Mouse (Mus musculus) neural tube, embryonic 10.5 days (tissue): ENCODE measurements around the gene Cdk6.
A peak's percentile ranks its signal among the peaks of the same experiment; 100 is the strongest.
"Not testable (repeated sequence)": the region's sequence is repeated elsewhere in the genome, so short reads cannot be mapped to it uniquely, and the experiment has no call there.

Source experiments
- DNase-seq: peaks from one replicate; pipeline ENCODE4 v3.0.0-alpha.2; 2017; ENCODE audit warnings: low spot score; ENCODE audit errors: extremely low spot score

The Cdk6 gene

GRCm38 (mm10) chr5:3508480-3509381 lies 167.4 kb downstream of the Cdk6 start:
- no peak for DNase-seq

GRCm38 (mm10) chr5:3509503-3509902 lies 168.2 kb downstream of the Cdk6 start:
- no peak for DNase-seq

- DNase-seq = no peak
Measured at GRCm38 (mm10) chr5:3511097-3511795, 170.0 kb downstream of the Cdk6 start.

DNA sequence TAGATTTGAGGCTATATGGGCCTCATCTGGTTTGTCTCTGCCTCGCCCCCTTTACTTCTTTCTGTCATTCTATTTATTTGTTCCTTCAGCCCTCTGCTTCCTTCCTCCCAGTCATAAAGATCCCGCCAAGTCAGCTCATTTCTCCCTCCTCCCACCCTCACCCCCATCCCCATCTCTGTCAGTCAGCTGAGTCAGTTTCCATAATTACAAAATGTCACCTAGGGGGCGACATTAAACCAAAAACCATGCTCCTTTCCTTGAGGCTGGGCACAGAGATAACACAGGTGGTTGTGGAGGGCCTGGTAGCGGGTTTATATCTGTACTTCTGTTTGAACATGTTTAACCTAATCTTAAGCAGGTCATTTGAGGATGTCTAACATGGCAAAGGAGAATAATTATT lies 171.3 kb downstream of the Cdk6 start:
- DNase-seq = no peak

DNA sequence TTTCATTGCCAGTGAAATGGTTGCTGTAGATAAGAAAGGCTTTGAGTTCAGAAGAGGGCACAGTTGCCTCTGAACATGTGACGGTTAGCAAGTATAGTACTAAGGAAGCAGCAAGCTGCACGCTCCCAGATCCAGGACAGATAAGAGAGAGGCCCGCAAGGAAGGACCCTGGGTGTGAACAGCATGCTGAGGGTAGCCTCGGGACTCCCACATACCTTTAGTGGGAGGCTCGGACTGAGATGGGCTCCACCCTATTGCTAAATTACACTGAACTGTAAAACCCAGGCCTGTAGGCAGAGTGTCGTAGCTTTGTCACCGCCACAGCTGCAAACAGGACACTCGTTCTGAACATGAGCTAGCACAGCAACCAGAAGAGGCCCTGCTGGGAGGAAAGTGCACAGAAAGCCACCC lies 173.6 kb downstream of the Cdk6 start:
- DNase-seq = no peak

DNA sequence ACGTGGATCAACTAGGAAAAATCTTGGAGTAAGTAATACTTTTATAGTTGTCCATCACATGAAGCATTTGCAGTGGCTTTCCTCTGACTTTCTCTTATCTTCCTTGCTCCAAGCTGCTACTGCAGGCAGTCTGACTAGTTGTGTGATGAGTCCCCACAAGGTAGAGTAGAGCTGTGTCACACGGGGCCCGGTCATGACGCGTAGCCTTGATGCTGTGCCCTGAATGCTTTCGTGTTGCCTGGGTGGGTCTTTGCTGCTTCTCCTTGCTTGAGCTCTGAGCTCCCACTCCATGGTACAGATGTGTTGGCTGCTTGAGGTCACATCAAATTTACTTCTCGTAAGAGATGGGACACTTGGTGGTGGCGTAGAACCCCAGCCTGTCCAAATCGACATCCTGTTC lies 174.2 kb downstream of the Cdk6 start:
- DNase-seq = no peak

- no peak for DNase-seq
Measured at GRCm38 (mm10) chr5:3516481-3517075, 175.3 kb downstream of the Cdk6 start.

- no peak for DNase-seq
Measured at GRCm38 (mm10) chr5:3520493-3521359, 179.4 kb downstream of the Cdk6 start.

- DNase-seq = no peak
Measured at GRCm38 (mm10) chr5:3521741-3522140, 180.5 kb downstream of the Cdk6 start.

DNA sequence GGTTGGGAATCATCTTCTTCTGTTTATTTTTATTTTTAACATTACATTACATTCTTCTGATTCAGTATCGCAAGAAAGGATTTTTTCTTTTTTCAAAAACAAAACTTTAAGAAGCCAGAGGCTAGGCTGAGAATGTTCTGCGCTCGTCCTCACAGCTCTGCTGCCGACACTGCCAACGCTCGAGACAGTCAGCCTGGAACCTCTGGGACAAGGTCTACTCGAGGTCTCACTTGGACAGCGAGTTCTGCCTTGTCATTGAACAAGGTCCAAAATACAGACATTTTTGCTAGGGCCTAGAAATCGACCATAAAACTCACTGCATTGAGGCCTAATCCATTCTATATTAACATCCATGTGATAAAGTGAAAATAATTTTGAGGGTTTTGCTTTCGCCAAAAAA lies 181.5 kb downstream of the Cdk6 start:
- no peak for DNase-seq

GRCm38 (mm10) chr5:3527041-3527691 lies 185.9 kb downstream of the Cdk6 start:
- peak; percentile 34 for DNase-seq

DNA sequence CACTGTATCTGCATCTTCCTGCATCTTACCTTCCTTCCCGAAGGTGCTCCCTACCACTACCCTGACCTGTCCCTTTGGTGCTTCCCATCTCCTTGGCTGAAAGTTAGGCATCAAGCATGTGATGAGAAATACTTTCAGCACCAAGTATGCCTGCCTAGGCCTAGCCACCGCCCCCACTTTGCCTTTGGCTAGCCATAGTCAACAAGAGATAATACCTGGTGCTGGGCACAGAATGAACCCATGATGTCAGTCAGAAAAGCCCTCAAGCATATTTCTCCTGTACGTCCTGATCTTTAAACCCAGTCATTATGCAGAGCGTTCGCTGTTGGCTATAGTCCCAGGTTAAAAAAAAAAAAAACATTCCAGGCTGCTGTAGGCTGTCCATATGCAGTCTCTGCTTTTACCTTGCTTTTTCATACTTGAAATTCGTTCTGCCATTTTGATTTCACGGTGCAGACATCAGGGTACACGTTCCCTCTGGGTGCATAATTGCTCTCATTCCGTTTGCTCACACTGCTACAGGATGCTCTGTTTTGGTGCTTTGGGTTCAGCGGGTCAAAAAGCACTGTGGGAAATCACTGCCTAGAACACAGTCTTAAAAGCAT lies 188.4 kb downstream of the Cdk6 start:
- DNase-seq = no peak

GRCm38 (mm10) chr5:3532048-3532447 lies 190.8 kb downstream of the Cdk6 start:
- not testable (repeated sequence) for DNase-seq

- no peak for DNase-seq
Measured at GRCm38 (mm10) chr5:3536592-3537212, 195.4 kb downstream of the Cdk6 start.

DNA sequence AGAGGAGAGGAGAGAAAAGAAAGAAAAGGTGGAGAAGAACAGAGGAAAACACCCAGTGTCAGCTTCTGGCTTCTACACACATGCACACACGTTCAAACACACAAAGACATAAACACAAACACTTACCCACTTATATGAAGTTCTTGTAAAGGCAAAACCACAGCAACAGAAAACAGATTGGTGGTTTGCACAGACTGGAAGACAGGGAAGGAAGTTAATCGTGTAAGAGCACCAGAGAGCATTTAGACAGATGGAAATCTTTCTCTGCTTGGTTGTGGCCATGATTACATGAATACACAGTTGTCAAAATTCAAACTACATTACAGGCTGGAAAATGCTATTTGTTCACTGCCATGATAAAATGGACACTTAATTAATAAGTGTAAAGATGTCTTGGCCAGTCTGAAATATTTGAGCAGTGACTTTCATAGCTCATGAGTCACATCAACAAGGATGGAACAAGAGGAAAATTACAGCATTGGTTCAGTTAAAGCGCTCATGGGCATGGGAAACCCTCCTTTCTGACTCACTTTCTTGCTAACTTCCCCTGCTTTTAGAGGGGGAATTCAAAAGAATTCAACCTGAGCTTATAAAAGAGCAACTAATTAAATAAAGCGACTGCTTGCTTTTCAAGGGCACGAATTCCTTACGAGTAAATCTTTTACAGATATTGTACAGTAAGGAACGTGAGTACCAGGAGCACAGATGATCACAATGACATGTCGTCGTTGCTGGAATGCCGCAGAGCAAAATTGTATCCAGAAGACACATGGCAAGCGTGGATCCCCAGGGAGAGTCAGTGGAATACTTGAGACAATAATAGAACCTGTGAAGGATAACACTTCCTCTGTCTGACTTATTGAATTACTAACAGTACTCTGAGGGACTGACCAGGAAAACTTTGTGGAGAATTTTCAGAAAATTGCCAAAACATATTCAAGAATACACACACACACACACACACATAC lies 197.5 kb downstream of the Cdk6 start:
- no peak for DNase-seq

DNA sequence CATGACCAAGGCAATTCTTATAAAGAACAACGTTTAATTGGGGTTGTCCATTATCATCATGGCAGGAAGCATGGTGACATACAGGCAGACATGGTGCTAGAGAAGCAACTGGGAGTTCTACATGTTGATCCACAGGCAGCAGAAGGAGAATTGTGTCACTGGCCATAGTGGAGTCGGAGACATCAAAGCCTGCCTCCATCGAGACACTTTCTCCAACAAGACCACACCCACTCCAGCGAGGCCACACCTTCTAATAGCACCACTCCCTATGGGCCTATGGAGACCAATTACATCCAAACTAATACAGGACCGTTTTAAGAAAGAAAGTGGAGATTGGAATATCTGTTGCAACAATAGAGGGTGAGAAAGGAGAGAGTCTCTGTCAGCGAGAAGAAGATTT lies 200.6 kb downstream of the Cdk6 start:
- DNase-seq = no peak

DNA sequence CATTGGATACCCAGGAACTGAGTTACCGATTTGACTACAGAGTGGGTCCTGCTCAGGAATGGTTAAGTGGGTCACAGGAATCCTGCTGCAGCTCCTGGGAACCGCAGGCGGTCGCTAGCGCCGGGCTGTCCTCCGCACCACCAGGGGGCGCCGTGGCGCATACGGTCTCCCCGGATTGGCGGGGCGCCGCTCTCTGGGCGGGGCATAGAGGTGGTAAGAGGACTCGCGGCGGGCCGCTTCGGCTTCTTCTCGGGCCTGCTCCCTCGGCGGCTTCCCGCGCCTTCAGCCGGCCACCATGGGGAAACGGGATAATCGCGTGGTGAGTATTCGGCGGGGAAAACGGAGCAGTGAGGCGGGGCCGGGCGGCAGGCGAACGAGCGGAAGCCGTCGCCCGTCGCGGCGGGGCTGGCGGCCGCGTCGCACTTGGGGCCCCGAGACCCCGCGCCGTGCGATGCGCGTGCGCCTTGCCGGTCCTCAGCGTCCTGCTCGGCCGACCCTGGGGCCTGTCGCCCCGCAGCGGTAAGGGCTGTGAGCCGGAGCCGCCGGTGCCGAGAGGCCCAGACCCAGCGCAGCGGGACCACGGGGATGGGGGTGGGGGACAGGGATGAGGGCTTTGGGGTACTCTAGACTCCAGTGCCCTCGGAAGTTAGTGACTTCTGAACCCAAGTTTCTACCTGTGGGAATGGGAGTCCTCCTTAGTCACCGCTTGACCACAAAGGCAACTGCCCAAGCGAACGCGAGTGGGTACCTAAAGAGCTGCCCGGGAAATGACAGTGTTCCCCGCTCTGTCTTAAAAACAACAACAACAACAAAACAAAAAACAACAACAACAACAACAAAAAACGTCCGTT lies 202.6 kb downstream of the Cdk6 start, which contains the start of gene Fam133b:
Gene Fam133b, plus strand, starts transcription at position 205 of the 851 bp plus-strand sequence.
- peak; percentile 98 for DNase-seq

GRCm38 (mm10) chr5:3544480-3544769 lies 203.1 kb downstream of the Cdk6 start:
- no peak for DNase-seq
